Mouse (Mus musculus) liver, adult 2 months (tissue): Measurements from ENCODE around the gene S100pbp.

Source experiments
- CTCF ChIP-seq: fragments of 200-500 bp; IDR thresholded peaks from 2 replicates; pipeline ENCODE4 v1.5.1; 2011; ENCODE audit warnings: low read depth, low read length, control low read depth
- POLR2A ChIP-seq: fragments of 200-500 bp; IDR thresholded peaks from 2 replicates; pipeline ENCODE4 v1.6.1; 2011; ENCODE audit warnings: low read length, control low read depth; ENCODE audit not compliant: insufficient read depth; ENCODE audit errors: extremely low read depth

- TF ChIP-seq CTCF (no peak), POLR2A (no peak)
Measured at GRCm38 (mm10) chr4:129231594-129232450, 42.3 kb upstream of the S100pbp start.
